Mouse (Mus musculus) hindbrain, embryonic 13.5 days (tissue): ENCODE results near the gene Tmem63a. TPM values are rescaled to one million over a fixed set of nuclear protein-coding genes. Genes with fewer than 3 reads are reported as not detected.

ENCODE experiments used
- ATAC-seq: fragments of 200-750 bp; cut with Nextera tagmentation; 2 replicates; pipeline ENCODE4 v1.8.0; 2017; ENCODE audit warnings: moderate TSS enrichment; ENCODE audit not compliant: low FRiP score
- H3K27ac ChIP-seq: fragments of 300-500 bp; sonication (generic); 2 replicates; pipeline ENCODE4 v1.5.1; 2015; ENCODE audit warnings: inconsistent platforms, mild to moderate bottlenecking, moderate library complexity
- H3K27me3 ChIP-seq: fragments of 300-500 bp; sonication (generic); 2 replicates; pipeline ENCODE4 v1.6.1; 2015; ENCODE audit warnings: mild to moderate bottlenecking, inconsistent platforms
- H3K36me3 ChIP-seq: fragments of 300-500 bp; sonication (generic); 2 replicates; pipeline ENCODE4 v1.6.1; 2015; ENCODE audit warnings: mild to moderate bottlenecking, inconsistent platforms
- H3K4me1 ChIP-seq: fragments of 300-500 bp; sonication (generic); replicated peaks from 2 replicates; pipeline ENCODE4 v1.6.1; 2015; ENCODE audit warnings: inconsistent platforms
- H3K4me2 ChIP-seq: fragments of 300-500 bp; sonication (generic); 2 replicates; pipeline ENCODE4 v1.6.1; 2015; ENCODE audit warnings: inconsistent platforms, mild to moderate bottlenecking, moderate library complexity
- H3K4me3 ChIP-seq: fragments of 300-500 bp; sonication (generic); 2 replicates; pipeline ENCODE4 v1.5.1; 2015; ENCODE audit warnings: mild to moderate bottlenecking, inconsistent platforms
- H3K9ac ChIP-seq: fragments of 300-500 bp; sonication (generic); 2 replicates; pipeline ENCODE4 v1.6.1; 2015; ENCODE audit warnings: mild to moderate bottlenecking, inconsistent platforms
- H3K9me3 ChIP-seq: fragments of 300-500 bp; sonication (generic); 2 replicates; pipeline ENCODE4 v1.6.1; 2016; ENCODE audit warnings: inconsistent platforms
- WGBS: fragments of 180-500 bp; shearing (Covaris S2); methylation state at CpG from one replicate; pipeline ENCODE4 v1.1.7; 2015; 5-methylcytosine and 5-hydroxymethylcytosine counted together
- polyA plus RNA-seq: library from polyadenylated mRNA; unstranded; fragments of >200 nt; fragmentation: Nextera tagmentation; extraction: Ambion mirVana; gene quantifications from 2 replicates; pipeline ENCODE4 v1.2.1, GENCODE M21; 2015

Gene Tmem63a
- polyA plus RNA-seq, 1 experiment from 2014 or later: 1.8 TPM

- Histone ChIP-seq H3K27ac (no peak overlapping the region), H3K4me3 (no peak overlapping the region), H3K4me1 (peaks cover 9% of the 10 kb centered on the region), H3K9ac (no peak overlapping the region), H3K27me3 (no peaks in the 10 kb centered on the region), H3K4me2 (no peak overlapping the region), H3K9me3 (no peaks in the 10 kb centered on the region), H3K36me3 (peaks cover 30% of the 10 kb centered on the region)
- 52% methylated on average over 8 of the region's 8 CpGs for WGBS
- ATAC-seq: no peak
These were observed 31.0 kb upstream of the Tmem63a start for GRCm38 (mm10) chr1:180911138-180911537.

GRCm38 (mm10) chr1:180911653-180912287 lies 30.4 kb upstream of the Tmem63a start:
- ATAC-seq: no peak
- no peak overlapping the region for H3K9ac ChIP-seq
- no peak overlapping the region for H3K27ac ChIP-seq
- peaks cover 24% of the 10 kb centered on the region for H3K36me3 ChIP-seq
- no peak overlapping the region for H3K4me2 ChIP-seq
- no peak overlapping the region for H3K4me3 ChIP-seq
- 64% methylated on average over 20 of the region's 20 CpGs for WGBS
- 0 out of 2 replicates have a peak, but pooled peaks cover 3% of the 10 kb centered on the region for H3K4me1 ChIP-seq
- no peaks in the 10 kb centered on the region for H3K9me3 ChIP-seq
- no peaks in the 10 kb centered on the region for H3K27me3 ChIP-seq

- H3K9me3 ChIP-seq: no peaks in the 10 kb centered on the region
- no peak overlapping the region for H3K4me3 ChIP-seq
- peaks cover 14% of the 10 kb centered on the region for H3K36me3 ChIP-seq
- no peaks in the 10 kb centered on the region for H3K27me3 ChIP-seq
- 0 out of 2 replicates have a peak, but pooled peaks cover 3% of the 10 kb centered on the region for H3K4me1 ChIP-seq
- H3K27ac ChIP-seq: no peak overlapping the region
- WGBS: 85% methylated on average over 5 of the region's 5 CpGs
- no peak for ATAC-seq
- no peak overlapping the region for H3K4me2 ChIP-seq
- no peak overlapping the region for H3K9ac ChIP-seq
These were observed 29.4 kb upstream of the Tmem63a start for GRCm38 (mm10) chr1:180912792-180913191.

- ATAC-seq: no peak
- 66% methylated on average over 4 of the region's 4 CpGs for WGBS
- Histone ChIP-seq H3K36me3 (peaks cover 4% of the 10 kb centered on the region; the same call in 1 of the 2 replicates), H3K9me3 (no peaks in the 10 kb centered on the region), H3K4me3 (no peak overlapping the region), H3K9ac (no peak overlapping the region), H3K4me2 (no peak overlapping the region), H3K4me1 (0 out of 2 replicates have a peak, but pooled peaks cover 3% of the 10 kb centered on the region), H3K27me3 (no peaks in the 10 kb centered on the region), H3K27ac (no peak overlapping the region)
These were observed 28.3 kb upstream of the Tmem63a start for GRCm38 (mm10) chr1:180913797-180914196.

- no peak overlapping the region for H3K4me2 ChIP-seq
- no peak overlapping the region for H3K9ac ChIP-seq
- no peaks in the 10 kb centered on the region for H3K36me3 ChIP-seq
- WGBS: 88% methylated on average over 11 of the region's 11 CpGs
- H3K9me3 ChIP-seq: no peaks in the 10 kb centered on the region
- no peaks in the 10 kb centered on the region for H3K27me3 ChIP-seq
- no peak for ATAC-seq
- H3K27ac ChIP-seq: no peak overlapping the region
- no peak overlapping the region for H3K4me3 ChIP-seq
- 0 out of 2 replicates have a peak, but pooled peaks cover 3% of the 10 kb centered on the region for H3K4me1 ChIP-seq
These were observed 25.7 kb upstream of the Tmem63a start for GRCm38 (mm10) chr1:180916425-180916824.

GRCm38 (mm10) chr1:180917053-180917452 lies 25.1 kb upstream of the Tmem63a start:
- no peaks in the 10 kb centered on the region for H3K4me1 ChIP-seq
- ATAC-seq: no peak
- H3K36me3 ChIP-seq: no peaks in the 10 kb centered on the region
- no peak overlapping the region for H3K27ac ChIP-seq
- no peaks in the 10 kb centered on the region for H3K9me3 ChIP-seq
- H3K27me3 ChIP-seq: no peaks in the 10 kb centered on the region
- no peak overlapping the region for H3K4me2 ChIP-seq
- H3K9ac ChIP-seq: no peak overlapping the region
- H3K4me3 ChIP-seq: no peak overlapping the region
- WGBS: 70% methylated on average over 1 of the region's 1 CpGs

GRCm38 (mm10) chr1:180919686-180920085 lies 22.5 kb upstream of the Tmem63a start:
- H3K4me2 ChIP-seq: no peak overlapping the region
- no peak for ATAC-seq
- H3K27ac ChIP-seq: no peak overlapping the region
- H3K9me3 ChIP-seq: no peaks in the 10 kb centered on the region
- 31% methylated on average over 8 of the region's 8 CpGs for WGBS
- H3K27me3 ChIP-seq: no peaks in the 10 kb centered on the region
- no peak overlapping the region for H3K9ac ChIP-seq
- no peaks in the 10 kb centered on the region for H3K4me1 ChIP-seq
- H3K36me3 ChIP-seq: no peaks in the 10 kb centered on the region
- H3K4me3 ChIP-seq: no peak overlapping the region

GRCm38 (mm10) chr1:180922273-180923048 lies 19.7 kb upstream of the Tmem63a start:
- no peaks in the 10 kb centered on the region for H3K9me3 ChIP-seq
- no peak for ATAC-seq
- H3K36me3 ChIP-seq: no peaks in the 10 kb centered on the region
- no peak overlapping the region for H3K27ac ChIP-seq
- H3K4me3 ChIP-seq: no peak overlapping the region
- H3K4me1 ChIP-seq: no peaks in the 10 kb centered on the region
- 80% methylated on average over 6 of the region's 6 CpGs for WGBS
- H3K27me3 ChIP-seq: no peaks in the 10 kb centered on the region
- H3K9ac ChIP-seq: no peak overlapping the region
- H3K4me2 ChIP-seq: no peak overlapping the region

GRCm38 (mm10) chr1:180924737-180925136 lies 17.4 kb upstream of the Tmem63a start:
- H3K4me2 ChIP-seq: no peak overlapping the region
- H3K27ac ChIP-seq: no peak overlapping the region
- WGBS: 36% methylated on average over 2 of the region's 2 CpGs
- no peaks in the 10 kb centered on the region for H3K27me3 ChIP-seq
- H3K9me3 ChIP-seq: no peaks in the 10 kb centered on the region
- H3K9ac ChIP-seq: no peak overlapping the region
- ATAC-seq: no peak
- H3K36me3 ChIP-seq: no peaks in the 10 kb centered on the region
- no peaks in the 10 kb centered on the region for H3K4me1 ChIP-seq
- no peak overlapping the region for H3K4me3 ChIP-seq

GRCm38 (mm10) chr1:180926286-180926685 lies 15.9 kb upstream of the Tmem63a start:
- Histone ChIP-seq H3K4me2 (no peak overlapping the region), H3K4me3 (no peak overlapping the region), H3K36me3 (no peaks in the 10 kb centered on the region), H3K27me3 (no peaks in the 10 kb centered on the region), H3K9ac (no peak overlapping the region), H3K4me1 (no peaks in the 10 kb centered on the region), H3K9me3 (no peaks in the 10 kb centered on the region), H3K27ac (no peak overlapping the region)
- WGBS: 79% methylated on average over 4 of the region's 4 CpGs
- no peak for ATAC-seq

GRCm38 (mm10) chr1:180929599-180929998 lies 12.5 kb upstream of the Tmem63a start:
- peaks cover 17% of the 10 kb centered on the region for H3K27me3 ChIP-seq
- no peak overlapping the region for H3K9ac ChIP-seq
- no peaks in the 10 kb centered on the region for H3K36me3 ChIP-seq
- H3K27ac ChIP-seq: no peak overlapping the region
- no peak overlapping the region for H3K4me2 ChIP-seq
- no peak overlapping the region for H3K4me3 ChIP-seq
- no peaks in the 10 kb centered on the region for H3K9me3 ChIP-seq
- H3K4me1 ChIP-seq: 0 out of 2 replicates have a peak, but pooled peaks cover 8% of the 10 kb centered on the region
- 73% methylated on average over 2 of the region's 2 CpGs for WGBS
- ATAC-seq: no peak

GRCm38 (mm10) chr1:180931106-180931505 lies 11.0 kb upstream of the Tmem63a start:
- no peak overlapping the region for H3K9ac ChIP-seq
- no peaks in the 10 kb centered on the region for H3K9me3 ChIP-seq
- peaks cover 33% of the 10 kb centered on the region for H3K27me3 ChIP-seq
- H3K27ac ChIP-seq: no peak overlapping the region
- no peak overlapping the region for H3K4me2 ChIP-seq
- H3K4me1 ChIP-seq: 0 out of 2 replicates have a peak, but pooled peaks cover 8% of the 10 kb centered on the region
- H3K4me3 ChIP-seq: no peak overlapping the region
- no peak for ATAC-seq
- no peaks in the 10 kb centered on the region for H3K36me3 ChIP-seq
- WGBS: 66% methylated on average over 3 of the region's 3 CpGs
